ENCODE assay signal across 10 mouse cellular contexts in genomic region chr15:102242404-102243228, GRCm38 (mm10). TPM values are rescaled to one million over a fixed set of nuclear protein-coding genes. Genes with fewer than 3 reads are reported as not detected.
DNase-seq lines count a peak whose midpoint lies in the region; ATAC-seq and TF ChIP-seq lines count a peak whose summit lies in the region.
"Had no signal": no experiment of that assay in that cellular context is flagged by ENCODE, and none has a peak within 500 bp of the region (broad histone marks: within the 10 kb centered on the region; RNA-seq: fewer than 3 reads in every experiment).

No protein-coding gene starts in this region.

- H3K4me2 ChIP-seq in forebrain, embryonic 13.5 days = no peak overlapping the region
- H3K4me2 ChIP-seq in forebrain, embryonic 11.5 days (ENCODE audit: low read depth, low read length, severe bottlenecking) = no peak overlapping the region
- H3K4me2 ChIP-seq in liver, embryonic 11.5 days = peak overlapping the region; percentile 89
- peak overlapping the region; percentile 76 for H3K4me2 ChIP-seq in embryonic facial prominence, embryonic 15.5 days (replicated peaks)
- peak overlapping the region; percentile 100 for H3K4me2 ChIP-seq in myocyte (ENCODE audit: low read depth)

- H3K9ac ChIP-seq in forebrain, embryonic 13.5 days = 0 out of 2 replicates have a peak overlapping the region, but pooled peaks have one; percentile 37
- no peak overlapping the region for H3K9ac ChIP-seq in forebrain, embryonic 11.5 days (ENCODE audit: low read length)
- no peak overlapping the region for H3K9ac ChIP-seq in liver, embryonic 11.5 days (ENCODE audit: low read depth, low read length)
- H3K9ac ChIP-seq in embryonic facial prominence, embryonic 15.5 days = no peak overlapping the region
- H3K9ac ChIP-seq: forebrain, embryonic 15.5 days had no signal

- H3K79me2 ChIP-seq in myocyte (ENCODE audit: control insufficient read depth, insufficient read depth) = peaks cover 49% of the 10 kb centered on the region

- no peaks in the 10 kb centered on the region for H3K36me3 ChIP-seq in forebrain, embryonic 13.5 days (ENCODE audit: poor library complexity, severe bottlenecking)
- H3K36me3 ChIP-seq in forebrain, embryonic 11.5 days (ENCODE audit: control insufficient read depth, insufficient read depth, low read length) = no peaks in the 10 kb centered on the region
- H3K36me3 ChIP-seq in liver, embryonic 11.5 days (ENCODE audit: control insufficient read depth, insufficient read depth, low read length) = no peaks in the 10 kb centered on the region
- H3K36me3 ChIP-seq in embryonic facial prominence, embryonic 15.5 days = peaks cover 40% of the 10 kb centered on the region
- H3K36me3 ChIP-seq in myocyte (ENCODE audit: control insufficient read depth, insufficient read depth) = peaks cover 25% of the 10 kb centered on the region
- H3K36me3 ChIP-seq: forebrain, embryonic 15.5 days had no signal

- DNase-seq in forebrain, embryonic 11.5 days (ENCODE audit: low spot score) = no peak
- DNase-seq in liver, embryonic 11.5 days (ENCODE audit: low spot score) = no peak
- DNase-seq in liver = no peak
- no peak for DNase-seq in thymus, postnatal 14 days
- DNase-seq in frontal cortex, adult 2 months (ENCODE audit: extremely low spot score in 1 of 2, low spot score in 1 of 2) = no peak
- DNase-seq: cerebellum, adult 11 months had no signal

- WGBS in forebrain, embryonic 13.5 days = 28% methylated on average over 12 of the region's 12 CpGs
- 28% methylated on average over 12 of the region's 12 CpGs for WGBS in forebrain, embryonic 11.5 days
- 48% methylated on average over 12 of the region's 12 CpGs for WGBS in liver, embryonic 11.5 days
- 41% methylated on average over 12 of the region's 12 CpGs for WGBS in embryonic facial prominence, embryonic 15.5 days

- H3K4me1 ChIP-seq in forebrain, embryonic 13.5 days = peaks cover 37% of the 10 kb centered on the region
- H3K4me1 ChIP-seq in forebrain, embryonic 11.5 days (replicated peaks; ENCODE audit: control insufficient read depth, insufficient read depth, low read length) = peaks cover 22% of the 10 kb centered on the region
- H3K4me1 ChIP-seq in liver, embryonic 11.5 days (replicated peaks; ENCODE audit: control insufficient read depth, insufficient read depth, low read length) = peaks cover 40% of the 10 kb centered on the region
- H3K4me1 ChIP-seq in embryonic facial prominence, embryonic 15.5 days = peaks cover 43% of the 10 kb centered on the region

- no peaks in the 10 kb centered on the region for H3K9me3 ChIP-seq in forebrain, embryonic 13.5 days (replicated peaks)
- H3K9me3 ChIP-seq in forebrain, embryonic 11.5 days (ENCODE audit: control insufficient read depth, low read length) = no peaks in the 10 kb centered on the region
- H3K9me3 ChIP-seq in liver, embryonic 11.5 days (ENCODE audit: control insufficient read depth, low read length) = no peaks in the 10 kb centered on the region
- no peaks in the 10 kb centered on the region for H3K9me3 ChIP-seq in embryonic facial prominence, embryonic 15.5 days (replicated peaks)
- H3K9me3 ChIP-seq: forebrain, embryonic 15.5 days had no signal

- peaks cover 49% of the 10 kb centered on the region for H3K27me3 ChIP-seq in forebrain, embryonic 13.5 days
- H3K27me3 ChIP-seq in forebrain, embryonic 11.5 days (ENCODE audit: control insufficient read depth, insufficient read depth, low read length) = peaks cover 34% of the 10 kb centered on the region
- H3K27me3 ChIP-seq in liver, embryonic 11.5 days (replicated peaks; ENCODE audit: control insufficient read depth, insufficient read depth, low read length) = peaks cover 48% of the 10 kb centered on the region
- no peaks in the 10 kb centered on the region for H3K27me3 ChIP-seq in embryonic facial prominence, embryonic 15.5 days
- no peaks in the 10 kb centered on the region for H3K27me3 ChIP-seq in myocyte (ENCODE audit: control insufficient read depth, insufficient read depth, insufficient read length)

- no peak overlapping the region for H3K4me3 ChIP-seq in forebrain, embryonic 13.5 days
- no peak overlapping the region for H3K4me3 ChIP-seq in forebrain, embryonic 11.5 days (ENCODE audit: low read depth, low read length)
- H3K4me3 ChIP-seq in liver, embryonic 11.5 days (ENCODE audit: low read depth, low read length) = no peak overlapping the region
- peak overlapping the region; percentile 50; the same call in 1 of the 2 replicates for H3K4me3 ChIP-seq in embryonic facial prominence, embryonic 15.5 days (replicated peaks)
- H3K4me3 ChIP-seq in myocyte = peak overlapping the region; percentile 77
- H3K4me3 ChIP-seq: forebrain, embryonic 15.5 days had no signal

- H3K27ac ChIP-seq in forebrain, embryonic 13.5 days = no peak overlapping the region
- H3K27ac ChIP-seq in forebrain, embryonic 11.5 days (ENCODE audit: low read depth, low read length) = no peak overlapping the region
- H3K27ac ChIP-seq in liver, embryonic 11.5 days (ENCODE audit: low read depth, low read length) = no peak overlapping the region
- H3K27ac ChIP-seq in embryonic facial prominence, embryonic 15.5 days (replicated peaks) = peak overlapping the region; percentile 96
- H3K27ac ChIP-seq: forebrain, embryonic 15.5 days had no signal

- no peak for TF ChIP-seq POLR2A in myocyte (IDR thresholded peaks at IDR 0.05; ENCODE audit: insufficient read length, low read depth)

- no peak overlapping the region for H3ac ChIP-seq in myocyte (ENCODE audit: control insufficient read depth, insufficient read length)

- no peak for ATAC-seq in forebrain, embryonic 13.5 days
- ATAC-seq in forebrain, embryonic 11.5 days (replicated peaks; ENCODE audit: low FRiP score) = no peak
- ATAC-seq in liver, embryonic 11.5 days (replicated peaks; ENCODE audit: low FRiP score) = no peak
- no peak for ATAC-seq in embryonic facial prominence, embryonic 15.5 days (ENCODE audit: insufficient number of reproducible peaks, low FRiP score, low TSS enrichment, low read depth)
- ATAC-seq: forebrain, embryonic 15.5 days had no signal

TF ChIP-seq in myocyte, 11 proteins besides CTCF, POLR2A, EP300 and RAD21 (continues in another document):
- TF ChIP-seq TCF12 (IDR thresholded peaks at IDR 0.05; ENCODE audit: insufficient read depth, poor library complexity, severe bottlenecking) (no peak), CEBPB (IDR thresholded peaks at IDR 0.05; ENCODE audit: insufficient read depth, poor library complexity, severe bottlenecking) (no peak), USF1 (IDR thresholded peaks at IDR 0.05; ENCODE audit: low read depth) (no peak), MYOG (IDR thresholded peaks at IDR 0.05; ENCODE audit: control insufficient read depth in 1 of 3, insufficient read depth in 1 of 3, insufficient read length in 2 of 3, low read depth in 2 of 3) (no peak), SRF (IDR thresholded peaks at IDR 0.05; ENCODE audit: control insufficient read depth, insufficient read length, low read depth) (no peak), MYOD1 (IDR thresholded peaks at IDR 0.05; ENCODE audit: control insufficient read depth in 1 of 3, insufficient read length in 2 of 3, low read depth in 2 of 3) (no peak), TCF3 (IDR thresholded peaks at IDR 0.05; ENCODE audit: insufficient read length, low read depth) (no peak)

RNA-seq across cellular contexts. Expression of gene Itgb7, which starts 10.9 kb away (rescaled TPM):
- 0.32 and 0.48 TPM in 2 replicates for polyA plus RNA-seq in forebrain, embryonic 13.5 days (2015; fragmentation: Nextera tagmentation; extraction: Ambion mirVana)
- polyA plus RNA-seq in forebrain, embryonic 11.5 days (2014; fragmentation: Nextera tagmentation; extraction: Ambion mirVana) = 0.76 and 1.1 TPM in 2 replicates
- polyA plus RNA-seq in liver, embryonic 11.5 days (2014; fragmentation: Nextera tagmentation; extraction: Ambion mirVana) = 3.9 and 4.1 TPM in 2 replicates
- polyA plus RNA-seq in embryonic facial prominence, embryonic 15.5 days (2015; fragmentation: Nextera tagmentation; extraction: Ambion mirVana) = 5.8 and 6.8 TPM in 2 replicates
- 2.0 TPM for polyA plus RNA-seq in myocyte (2012; fragmentation: generic; extraction: Trizol)
- 0.74 and 0.84 TPM in 2 replicates for polyA plus RNA-seq in frontal cortex, adult 2 months (2012; rRNA removed)

RNA-seq across cellular contexts. Expression of gene Rarg, which starts 14.7 kb away (rescaled TPM):
- 3.2 and 4.2 TPM in 2 replicates for polyA plus RNA-seq in forebrain, embryonic 13.5 days (2015; fragmentation: Nextera tagmentation; extraction: Ambion mirVana)
- polyA plus RNA-seq in forebrain, embryonic 11.5 days (2014; fragmentation: Nextera tagmentation; extraction: Ambion mirVana) = 19.3 and 19.7 TPM in 2 replicates
- polyA plus RNA-seq in liver, embryonic 11.5 days (2014; fragmentation: Nextera tagmentation; extraction: Ambion mirVana) = 11.1 and 11.5 TPM in 2 replicates
- polyA plus RNA-seq in embryonic facial prominence, embryonic 15.5 days (2015; fragmentation: Nextera tagmentation; extraction: Ambion mirVana) = 112 and 123 TPM in 2 replicates
- 63.8 TPM for polyA plus RNA-seq in myocyte (2012; fragmentation: generic; extraction: Trizol)
- polyA plus RNA-seq in frontal cortex, adult 2 months (2012; rRNA removed) = 10.5 and 11.2 TPM in 2 replicates

RNA-seq across cellular contexts. Expression of gene Gm9918, which starts 27.7 kb away (rescaled TPM):
- polyA plus RNA-seq in forebrain, embryonic 13.5 days (2015; fragmentation: Nextera tagmentation; extraction: Ambion mirVana) = 0.09 TPM in 1 of 2 replicates, not detected in the other
- polyA plus RNA-seq in forebrain, embryonic 11.5 days (2014; fragmentation: Nextera tagmentation; extraction: Ambion mirVana) = 0.21 and 0.48 TPM in 2 replicates
- polyA plus RNA-seq in liver, embryonic 11.5 days (2014; fragmentation: Nextera tagmentation; extraction: Ambion mirVana) = 0.13 TPM in 1 of 2 replicates, not detected in the other
- 1.6 and 1.7 TPM in 2 replicates for polyA plus RNA-seq in embryonic facial prominence, embryonic 15.5 days (2015; fragmentation: Nextera tagmentation; extraction: Ambion mirVana)
- polyA plus RNA-seq in myocyte (2012; fragmentation: generic; extraction: Trizol) = not detected
- polyA plus RNA-seq in frontal cortex, adult 2 months (2012; rRNA removed) = 0.08 and 0.15 TPM in 2 replicates
- polyA plus RNA-seq: forebrain, embryonic 15.5 days had no signal

RNA-seq across cellular contexts. Expression of gene Mfsd5, which starts 36.6 kb away (rescaled TPM):
- 46.7 and 48.9 TPM in 2 replicates for polyA plus RNA-seq in forebrain, embryonic 13.5 days (2015; fragmentation: Nextera tagmentation; extraction: Ambion mirVana)
- polyA plus RNA-seq in forebrain, embryonic 11.5 days (2014; fragmentation: Nextera tagmentation; extraction: Ambion mirVana) = 55.6 and 64.7 TPM in 2 replicates
- 58.8 and 60.7 TPM in 2 replicates for polyA plus RNA-seq in liver, embryonic 11.5 days (2014; fragmentation: Nextera tagmentation; extraction: Ambion mirVana)
- 84.0 and 88.6 TPM in 2 replicates for polyA plus RNA-seq in embryonic facial prominence, embryonic 15.5 days (2015; fragmentation: Nextera tagmentation; extraction: Ambion mirVana)
- polyA plus RNA-seq in myocyte (2012; fragmentation: generic; extraction: Trizol) = 83.3 TPM
- 46.2 and 48.9 TPM in 2 replicates for polyA plus RNA-seq in frontal cortex, adult 2 months (2012; rRNA removed)

RNA-seq across cellular contexts. Expression of gene Csad, which starts 38.1 kb away (rescaled TPM):
- polyA plus RNA-seq in forebrain, embryonic 13.5 days (2015; fragmentation: Nextera tagmentation; extraction: Ambion mirVana) = 42.7 and 46.4 TPM in 2 replicates
- 38.2 and 39.2 TPM in 2 replicates for polyA plus RNA-seq in forebrain, embryonic 11.5 days (2014; fragmentation: Nextera tagmentation; extraction: Ambion mirVana)
- polyA plus RNA-seq in liver, embryonic 11.5 days (2014; fragmentation: Nextera tagmentation; extraction: Ambion mirVana) = 33.3 and 35.1 TPM in 2 replicates
- 99.1 and 106 TPM in 2 replicates for polyA plus RNA-seq in embryonic facial prominence, embryonic 15.5 days (2015; fragmentation: Nextera tagmentation; extraction: Ambion mirVana)
- polyA plus RNA-seq in myocyte (2012; fragmentation: generic; extraction: Trizol) = 18.8 TPM
- 32.9 and 42.0 TPM in 2 replicates for polyA plus RNA-seq in frontal cortex, adult 2 months (2012; rRNA removed)

Comparison
In these comparisons a context has a peak if more than half of its experiments do, and no peak if none do; other contexts are left out.
1. H3K4me2 ChIP-seq: peak in liver, embryonic 11.5 days (single experiment), embryonic facial prominence, embryonic 15.5 days (single experiment) and myocyte (single experiment); none in forebrain, embryonic 13.5 days (single experiment) and forebrain, embryonic 11.5 days (single experiment).
2. H3K4me3 ChIP-seq: peak in embryonic facial prominence, embryonic 15.5 days (single experiment) and myocyte (single experiment); none in forebrain, embryonic 13.5 days (single experiment), forebrain, embryonic 11.5 days (single experiment) and liver, embryonic 11.5 days (single experiment).